9 mouse cellular contexts compared by ENCODE assay signal in genomic region chr10:31504134-31504551, GRCm38 (mm10). TPM values are rescaled to one million over a fixed set of nuclear protein-coding genes. Genes with fewer than 3 reads are reported as not detected.
A peak's percentile ranks its signal among the peaks of the same experiment; 100 is the strongest.
DNase-seq lines count a peak whose midpoint lies in the region; ATAC-seq lines count a peak whose summit lies in the region.
"Had no signal": no experiment of that assay in that cellular context is flagged by ENCODE, and none has a peak within 500 bp of the region (broad histone marks: within the 10 kb centered on the region; RNA-seq: fewer than 3 reads in every experiment).

No protein-coding gene starts in this region.

- no peak overlapping the region for H3K4me2 ChIP-seq in forebrain, embryonic 15.5 days (replicated peaks)
- no peak overlapping the region for H3K4me2 ChIP-seq in hindbrain, embryonic 16.5 days (ENCODE audit: low read length)
- no peak overlapping the region for H3K4me2 ChIP-seq in liver, embryonic 11.5 days
- H3K4me2 ChIP-seq: embryonic facial prominence, embryonic 12.5 days had no signal

- H3K27me3 ChIP-seq in forebrain, embryonic 15.5 days = no peaks in the 10 kb centered on the region
- H3K27me3 ChIP-seq in forebrain, embryonic 10.5 days (ENCODE audit: poor library complexity, severe bottlenecking) = no peaks in the 10 kb centered on the region
- no peaks in the 10 kb centered on the region for H3K27me3 ChIP-seq in hindbrain, embryonic 16.5 days (replicated peaks; ENCODE audit: control insufficient read depth, insufficient read depth, low read length)
- no peaks in the 10 kb centered on the region for H3K27me3 ChIP-seq in liver, embryonic 11.5 days (replicated peaks; ENCODE audit: control insufficient read depth, insufficient read depth, low read length)
- H3K27me3 ChIP-seq: embryonic facial prominence, embryonic 12.5 days had no signal

- no peak overlapping the region for H3K27ac ChIP-seq in forebrain, embryonic 15.5 days (replicated peaks)
- H3K27ac ChIP-seq in forebrain, embryonic 10.5 days = no peak overlapping the region
- no peak overlapping the region for H3K27ac ChIP-seq in hindbrain, embryonic 16.5 days (ENCODE audit: low read depth, low read length)
- H3K27ac ChIP-seq in liver, embryonic 11.5 days (ENCODE audit: low read depth, low read length) = no peak overlapping the region
- H3K27ac ChIP-seq: embryonic facial prominence, embryonic 12.5 days had no signal

- no peak overlapping the region for H3K9ac ChIP-seq in forebrain, embryonic 15.5 days (replicated peaks)
- H3K9ac ChIP-seq in hindbrain, embryonic 16.5 days (ENCODE audit: low read depth, low read length) = no peak overlapping the region
- no peak overlapping the region for H3K9ac ChIP-seq in liver, embryonic 11.5 days (ENCODE audit: low read depth, low read length)
- H3K9ac ChIP-seq: embryonic facial prominence, embryonic 12.5 days had no signal

- H3K36me3 ChIP-seq in forebrain, embryonic 15.5 days = no peaks in the 10 kb centered on the region
- H3K36me3 ChIP-seq in forebrain, embryonic 10.5 days (replicated peaks) = 0 out of 2 replicates have a peak, but pooled peaks cover 4% of the 10 kb centered on the region
- no peaks in the 10 kb centered on the region for H3K36me3 ChIP-seq in hindbrain, embryonic 16.5 days (ENCODE audit: control insufficient read depth, insufficient read depth, low read length)
- no peaks in the 10 kb centered on the region for H3K36me3 ChIP-seq in liver, embryonic 11.5 days (ENCODE audit: control insufficient read depth, insufficient read depth, low read length)

- peaks cover 8% of the 10 kb centered on the region; the same call in 1 of the 2 replicates for H3K4me1 ChIP-seq in forebrain, embryonic 15.5 days
- no peaks in the 10 kb centered on the region for H3K4me1 ChIP-seq in forebrain, embryonic 10.5 days
- H3K4me1 ChIP-seq in hindbrain, embryonic 16.5 days (ENCODE audit: control insufficient read depth, insufficient read depth, low read depth, low read length) = peaks cover 4% of the 10 kb centered on the region; the same call in 1 of the 2 replicates
- H3K4me1 ChIP-seq in liver, embryonic 11.5 days (replicated peaks; ENCODE audit: control insufficient read depth, insufficient read depth, low read length) = no peaks in the 10 kb centered on the region
- H3K4me1 ChIP-seq: embryonic facial prominence, embryonic 12.5 days had no signal

- ATAC-seq in forebrain, embryonic 15.5 days (replicated peaks) = peak; percentile 87
- peak; percentile 93 for ATAC-seq in hindbrain, embryonic 16.5 days
- no peak for ATAC-seq in liver, embryonic 11.5 days (replicated peaks; ENCODE audit: low FRiP score)

- no peaks in the 10 kb centered on the region for H3K9me3 ChIP-seq in forebrain, embryonic 15.5 days
- no peaks in the 10 kb centered on the region for H3K9me3 ChIP-seq in forebrain, embryonic 10.5 days
- H3K9me3 ChIP-seq in hindbrain, embryonic 16.5 days (ENCODE audit: control insufficient read depth, low read length) = no peaks in the 10 kb centered on the region
- no peaks in the 10 kb centered on the region for H3K9me3 ChIP-seq in liver, embryonic 11.5 days (ENCODE audit: control insufficient read depth, low read length)
- H3K9me3 ChIP-seq: embryonic facial prominence, embryonic 12.5 days had no signal

- H3K4me3 ChIP-seq in forebrain, embryonic 15.5 days = no peak overlapping the region
- H3K4me3 ChIP-seq in forebrain, embryonic 10.5 days = no peak overlapping the region
- no peak overlapping the region for H3K4me3 ChIP-seq in hindbrain, embryonic 16.5 days (ENCODE audit: low read length)
- H3K4me3 ChIP-seq in liver, embryonic 11.5 days (ENCODE audit: low read depth, low read length) = no peak overlapping the region
- H3K4me3 ChIP-seq: embryonic facial prominence, embryonic 12.5 days had no signal

- 34% methylated on average over 3 of the region's 3 CpGs for WGBS in forebrain, embryonic 15.5 days
- WGBS in forebrain, embryonic 10.5 days = 88% methylated on average over 3 of the region's 3 CpGs
- WGBS in hindbrain, embryonic 16.5 days = 22% methylated on average over 3 of the region's 3 CpGs
- 82% methylated on average over 3 of the region's 3 CpGs for WGBS in liver, embryonic 11.5 days

- DNase-seq in forebrain, embryonic 10.5 days (ENCODE audit: extremely low spot score, low spot score) = no peak
- DNase-seq in 416B (ENCODE audit: low read depth) = peak; percentile 16
- DNase-seq in cerebellum, postnatal 10 days = peak; percentile 53 to 71
- peak; percentile 34 to 70 for DNase-seq in lung, postnatal 4 days
- no peak for DNase-seq in liver, embryonic 11.5 days (ENCODE audit: low spot score)
- no peak for DNase-seq in embryo, embryonic 10.5 days (ENCODE audit: low spot score)

RNA-seq across cellular contexts. Expression of gene Tpd52l1, which starts 58.4 kb away (rescaled TPM):
- 14.1 and 14.6 TPM in 2 replicates for polyA plus RNA-seq in forebrain, embryonic 15.5 days (2015; fragmentation: Nextera tagmentation; extraction: Ambion mirVana)
- polyA plus RNA-seq in forebrain, embryonic 10.5 days (2016; fragmentation: Nextera tagmentation; extraction: Ambion mirVana) = 27.6 and 28.6 TPM in 2 replicates
- polyA plus RNA-seq in hindbrain, embryonic 16.5 days (2015; fragmentation: Nextera tagmentation; extraction: Ambion mirVana) = 46.5 and 55.9 TPM in 2 replicates
- 5.0 and 6.5 TPM in 2 replicates for polyA plus RNA-seq in liver, embryonic 11.5 days (2014; fragmentation: Nextera tagmentation; extraction: Ambion mirVana)

Comparison
In these comparisons a context has a peak if more than half of its experiments do, and no peak if none do; other contexts are left out.
1. DNase-seq: peak in 416B (single experiment), cerebellum, postnatal 10 days (2 of 2) and lung, postnatal 4 days (2 of 2); none in forebrain, embryonic 10.5 days (single experiment), liver, embryonic 11.5 days (single experiment) and embryo, embryonic 10.5 days (single experiment).